ENCODE assay signal across 8 mouse cellular contexts in the genomic region with DNA sequence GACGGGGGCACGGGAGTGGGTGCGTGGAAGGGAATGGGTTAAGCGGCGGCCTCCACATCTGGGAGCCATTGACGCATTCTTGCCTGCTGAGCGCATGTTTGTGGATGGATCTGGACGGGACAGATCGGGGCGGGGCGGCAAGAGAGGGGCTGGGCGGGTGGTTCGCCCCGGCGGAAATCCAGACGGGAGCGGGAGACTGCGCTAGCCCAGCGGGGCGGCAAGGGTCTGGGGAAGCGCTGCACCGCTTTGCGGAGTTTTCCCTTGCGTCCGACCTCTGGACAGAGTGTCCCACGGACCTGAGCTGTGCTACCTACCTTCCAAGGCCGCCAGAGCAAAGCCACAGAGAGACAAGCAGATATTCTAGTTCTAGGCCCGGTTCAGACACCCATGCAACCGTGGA. TPM values are rescaled to one million over a fixed set of nuclear protein-coding genes. Genes with fewer than 3 reads are reported as not detected.
A peak's percentile ranks its signal among the peaks of the same experiment; 100 is the strongest.
DNase-seq lines count a peak whose midpoint lies in the region; ATAC-seq and TF ChIP-seq lines count a peak whose summit lies in the region.

No protein-coding gene starts in this region.

- peaks cover 86% of the 10 kb centered on the region for H3K4me1 ChIP-seq in embryonic facial prominence, embryonic 15.5 days
- H3K4me1 ChIP-seq in heart, embryonic 16.5 days (ENCODE audit: control insufficient read depth, insufficient read depth, low read length) = peaks cover 75% of the 10 kb centered on the region

- H3K9ac ChIP-seq in embryonic facial prominence, embryonic 15.5 days = peak overlapping the region; percentile 27
- H3K9ac ChIP-seq in heart, embryonic 16.5 days (ENCODE audit: low read length) = peak overlapping the region; percentile 82

- H3K36me3 ChIP-seq in embryonic facial prominence, embryonic 15.5 days = no peaks in the 10 kb centered on the region; the same call in 1 of the 2 replicates
- H3K36me3 ChIP-seq in heart, embryonic 16.5 days (ENCODE audit: control insufficient read depth, insufficient read depth) = 0 out of 2 replicates have a peak, but pooled peaks cover 5% of the 10 kb centered on the region

- H3K27me3 ChIP-seq in embryonic facial prominence, embryonic 15.5 days = no peaks in the 10 kb centered on the region
- H3K27me3 ChIP-seq in heart, embryonic 16.5 days (ENCODE audit: control insufficient read depth, insufficient read depth, low read length) = no peaks in the 10 kb centered on the region

- H3K9me3 ChIP-seq in embryonic facial prominence, embryonic 15.5 days (replicated peaks) = no peaks in the 10 kb centered on the region
- no peaks in the 10 kb centered on the region for H3K9me3 ChIP-seq in heart, embryonic 16.5 days (replicated peaks; ENCODE audit: control insufficient read depth, low read length)

- WGBS in embryonic facial prominence, embryonic 15.5 days = under 1% methylated on average over 28 of the region's 29 CpGs
- WGBS in heart, embryonic 16.5 days = 2% methylated on average over 29 of the region's 29 CpGs

- DNase-seq in layer of hippocampus, adult 2 months (ENCODE audit: low spot score in 2 of 2) = no peak
- DNase-seq in layer of hippocampus, postnatal 14 days (ENCODE audit: low spot score in 2 of 2) = no peak
- DNase-seq in kidney, postnatal 25 days = peak; percentile 80 to 91
- DNase-seq in mesoderm, embryonic 11.5 days (ENCODE audit: low read depth, low spot score) = peak; percentile 86
- no peak for DNase-seq in right cerebral cortex, postnatal 36 days (ENCODE audit: low spot score in 2 of 2)
- no peak for DNase-seq in layer of hippocampus, adult 8-10 months (ENCODE audit: low spot score in 2 of 2)

- peak overlapping the region; percentile 24; the same call in 1 of the 2 replicates for H3K27ac ChIP-seq in layer of hippocampus, adult 2 months
- peak overlapping the region; percentile 96 for H3K27ac ChIP-seq in embryonic facial prominence, embryonic 15.5 days (replicated peaks)
- peak overlapping the region; percentile 92 for H3K27ac ChIP-seq in heart, embryonic 16.5 days (ENCODE audit: low read length)

- H3K4me3 ChIP-seq in layer of hippocampus, adult 2 months = peak overlapping the region; percentile 20; the same call in 1 of the 2 replicates
- H3K4me3 ChIP-seq in embryonic facial prominence, embryonic 15.5 days (replicated peaks) = peak overlapping the region; percentile 81
- peak overlapping the region; percentile 92 for H3K4me3 ChIP-seq in heart, embryonic 16.5 days (ENCODE audit: low read length)

- peak; percentile 29; the same call in 1 of the 2 replicates for ATAC-seq in embryonic facial prominence, embryonic 15.5 days (ENCODE audit: insufficient number of reproducible peaks, low FRiP score, low TSS enrichment, low read depth)
- ATAC-seq in heart, embryonic 16.5 days (replicated peaks; ENCODE audit: extremely low read depth, insufficient read depth, low FRiP score) = peak; percentile 23

- TF ChIP-seq CTCF in layer of hippocampus, adult 2 months (conservative IDR thresholded peaks at IDR 0.05) = no peak

- H3K4me2 ChIP-seq in embryonic facial prominence, embryonic 15.5 days (replicated peaks) = peak overlapping the region; percentile 80
- H3K4me2 ChIP-seq in heart, embryonic 16.5 days (ENCODE audit: low read depth, low read length) = peak overlapping the region; percentile 96

RNA-seq across cellular contexts. Expression of a gene that starts 8.6 kb away (rescaled TPM):
- total RNA-seq in layer of hippocampus, adult 2 months (2021) = 10 to 100 TPM; 15.4 to 19.0 TPM
- 10 to 100 TPM; 20.2 to 20.3 TPM for total RNA-seq in layer of hippocampus, postnatal 14 days (2021)
- 50.0 and 53.5 TPM in 2 replicates for polyA plus RNA-seq in embryonic facial prominence, embryonic 15.5 days (2015; fragmentation: Nextera tagmentation; extraction: Ambion mirVana)
- 28.2 and 28.6 TPM in 2 replicates for polyA plus RNA-seq in heart, embryonic 16.5 days (2015; fragmentation: Nextera tagmentation; extraction: Ambion mirVana)
- 10 to 100 TPM; 17.3 to 20.2 (median 19.4) TPM for total RNA-seq in layer of hippocampus, adult 8-10 months (2022)

RNA-seq across cellular contexts. Expression of a gene that starts 28.6 kb away (rescaled TPM):
- under 1 TPM; 0.52 to 0.64 TPM for total RNA-seq in layer of hippocampus, adult 2 months (2021)
- total RNA-seq in layer of hippocampus, postnatal 14 days (2021) = under 1 TPM; 0.81 to 0.97 TPM
- polyA plus RNA-seq in embryonic facial prominence, embryonic 15.5 days (2015; fragmentation: Nextera tagmentation; extraction: Ambion mirVana) = 22.6 and 22.7 TPM in 2 replicates
- polyA plus RNA-seq in heart, embryonic 16.5 days (2015; fragmentation: Nextera tagmentation; extraction: Ambion mirVana) = 18.6 and 23.0 TPM in 2 replicates
- total RNA-seq in layer of hippocampus, adult 8-10 months (2022) = 1 to 10 TPM in 1 of 4 experiments, under 1 TPM in 3; 0.36 to 1.2 (median 0.44) TPM

RNA-seq across cellular contexts. Expression of a gene that starts 46.6 kb away (rescaled TPM):
- 1 to 10 TPM; 1.3 to 2.0 TPM for total RNA-seq in layer of hippocampus, adult 2 months (2021)
- total RNA-seq in layer of hippocampus, postnatal 14 days (2021) = 1 to 10 TPM; 2.2 TPM
- 0.96 and 1.1 TPM in 2 replicates for polyA plus RNA-seq in embryonic facial prominence, embryonic 15.5 days (2015; fragmentation: Nextera tagmentation; extraction: Ambion mirVana)
- polyA plus RNA-seq in heart, embryonic 16.5 days (2015; fragmentation: Nextera tagmentation; extraction: Ambion mirVana) = 4.1 and 4.5 TPM in 2 replicates
- 1 to 10 TPM in 2 of 4 experiments, not detected in 2; 1.4 to 1.6 TPM for total RNA-seq in layer of hippocampus, adult 8-10 months (2022)

Comparison
In these comparisons a context has a peak if more than half of its experiments do, and no peak if none do; other contexts are left out.
1. DNase-seq: peak in kidney, postnatal 25 days (2 of 2) and mesoderm, embryonic 11.5 days (single experiment); none in layer of hippocampus, adult 2 months (0 of 2), layer of hippocampus, postnatal 14 days (0 of 2), right cerebral cortex, postnatal 36 days (0 of 2) and layer of hippocampus, adult 8-10 months (0 of 2).
2. H3K27ac ChIP-seq: peak in every context shown above with its lines; median percentile 96 in embryonic facial prominence, embryonic 15.5 days; 92 in heart, embryonic 16.5 days; 24 in layer of hippocampus, adult 2 months.
3. H3K4me3 ChIP-seq: peak in every context shown above with its lines; median percentile 92 in heart, embryonic 16.5 days; 81 in embryonic facial prominence, embryonic 15.5 days; 20 in layer of hippocampus, adult 2 months.